Mouse (Mus musculus): ENCODE data around the gene Gm6890.
"Not testable (repeated sequence)": the region's sequence is repeated elsewhere in the genome, so short reads cannot be mapped to it uniquely, and the experiment has no call there.

Gene Gm6890

GRCm38 (mm10) chrX:74740627-74741026, at the start of gene Gm6890:
TSS of gene Gm6890 (plus strand) at chrX:74740927.
- not testable (repeated sequence) for DNase-seq (ENCODE audit: inconsistent age in 2 of 2, low spot score in 1 of 2)

- not testable (repeated sequence) for DNase-seq (ENCODE audit: inconsistent age in 2 of 2, low spot score in 1 of 2)
Measured at GRCm38 (mm10) chrX:74726195-74726594, 14.5 kb upstream of the Gm6890 start.

DNA sequence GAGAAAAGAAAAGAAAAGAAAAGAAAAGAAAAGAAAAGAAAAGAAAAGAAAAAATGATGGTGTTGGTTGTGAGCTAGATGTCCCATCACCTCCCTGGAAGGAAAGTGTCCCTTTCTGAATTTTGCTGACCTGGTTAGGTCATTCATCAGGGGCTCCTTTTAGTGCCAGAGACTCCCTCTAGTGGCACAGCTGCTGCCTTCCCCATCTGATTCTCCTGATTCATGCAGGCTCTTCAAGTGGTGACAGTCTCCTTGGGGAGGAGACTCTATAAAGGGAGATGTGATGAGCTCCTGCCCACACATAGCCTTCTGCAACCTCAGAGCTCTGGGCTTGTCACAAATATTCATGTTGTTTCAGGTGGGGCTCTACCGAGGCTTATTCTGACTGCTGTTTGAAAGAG, 30.0 kb downstream of the Gm6890 start:
- not testable (repeated sequence) for DNase-seq (ENCODE audit: inconsistent age in 2 of 2, low spot score in 1 of 2)
